Mouse (Mus musculus) stomach, postnatal 0 days (tissue): Measurements from ENCODE around the gene Mical1.

Experiments
- CTCF ChIP-seq: IDR thresholded peaks from 2 replicates; pipeline ENCODE4 v1.5.1; 2016; ENCODE audit warnings: antibody characterized with exemption, low read depth, mild to moderate bottlenecking, moderate library complexity
- EP300 ChIP-seq: optimal IDR thresholded peaks from 2 replicates; pipeline ENCODE3; 2016; ENCODE audit warnings: antibody characterized with exemption

GRCm38 (mm10) chr10:41520410-41520673 is 44.2 kb downstream of the Mical1 start:
- no peak for TF ChIP-seq CTCF
- no peak for TF ChIP-seq EP300
